Comparison of ENCODE assay signal across 10 mouse cellular contexts in genomic region chr5:66138597-66138996, GRCm38 (mm10). TPM values are rescaled to one million over a fixed set of nuclear protein-coding genes. Genes with fewer than 3 reads are reported as not detected.
DNase-seq lines count a peak whose midpoint lies in the region; TF ChIP-seq lines count a peak whose summit lies in the region.
"Had no signal": no experiment of that assay in that cellular context is flagged by ENCODE, and none has a peak within 500 bp of the region (broad histone marks: within the 10 kb centered on the region; RNA-seq: fewer than 3 reads in every experiment).

No protein-coding gene starts in this region.

- DNase-seq in adrenal gland, adult 2 months, result peak; percentile 82
- DNase-seq in adrenal gland, adult 18-20 months (ENCODE audit: low spot score in 2 of 2), result no peak
- DNase-seq in layer of hippocampus, adult 11-12 months (ENCODE audit: low spot score), result peak; percentile 26
- DNase-seq in layer of hippocampus, postnatal 36 days, result no peak
- DNase-seq in brain, embryonic 14.5 days (ENCODE audit: low read depth), result peak; percentile 28
- DNase-seq in lung, postnatal 36 days, result peak; percentile 76
- no peak for DNase-seq in urinary bladder, postnatal 10 days (ENCODE audit: low spot score)
- no peak for DNase-seq in cerebellum, adult 8-10 months
- DNase-seq: gastrocnemius, postnatal 14 days had no signal

- TF ChIP-seq POLR2A in brain, embryonic 14.5 days (IDR thresholded peaks at IDR 0.05; ENCODE audit: borderline replicate concordance, extremely low read depth, insufficient read depth, insufficient read length, poor library complexity, severe bottlenecking), result no peak

- TF ChIP-seq CTCF in brain, embryonic 14.5 days (IDR thresholded peaks at IDR 0.05; ENCODE audit: borderline replicate concordance, extremely low read depth, insufficient read depth, insufficient read length), result no peak

RNA-seq across cellular contexts. Expression of gene Rbm47, which starts 34.3 kb away (rescaled TPM):
- 100 to 1,000 TPM in 1 of 2 experiments, 10 to 100 TPM in 1; 78.8 to 121 TPM for total RNA-seq in adrenal gland, adult 2 months (2021)
- polyA plus RNA-seq in adrenal gland, adult 2 months (2012; rRNA removed), result 62.9 and 84.7 TPM in 2 replicates
- total RNA-seq in adrenal gland, adult 18-20 months (2021), result 100 to 1,000 TPM in 1 of 2 experiments, 10 to 100 TPM in 1; 74.5 to 128 TPM
- total RNA-seq in layer of hippocampus, postnatal 36 days (2021), result 1 to 10 TPM; 1.8 TPM
- 1.4 and 3.7 TPM in 2 replicates for polyA plus RNA-seq in brain, embryonic 14.5 days (2012; rRNA removed)
- total RNA-seq: MEL had no signal

Comparison
In these comparisons a context has a peak if more than half of its experiments do, and no peak if none do; other contexts are left out.
1. DNase-seq: peak in adrenal gland, adult 2 months (single experiment), layer of hippocampus, adult 11-12 months (single experiment), brain, embryonic 14.5 days (single experiment) and lung, postnatal 36 days (single experiment); none in adrenal gland, adult 18-20 months (0 of 2), layer of hippocampus, postnatal 36 days (0 of 2), urinary bladder, postnatal 10 days (single experiment) and cerebellum, adult 8-10 months (single experiment).
2. RNA of gene Rbm47, which starts 34.3 kb away (total RNA-seq): 74.5 to 128 TPM in adrenal gland, adult 18-20 months and 78.8 to 121 TPM in adrenal gland, adult 2 months; 1.8 TPM in layer of hippocampus, postnatal 36 days; every median in the first group is over 10 times any median in the second.